Mouse (Mus musculus): ENCODE results near the gene Fgf13.

Gene Fgf13

DNA sequence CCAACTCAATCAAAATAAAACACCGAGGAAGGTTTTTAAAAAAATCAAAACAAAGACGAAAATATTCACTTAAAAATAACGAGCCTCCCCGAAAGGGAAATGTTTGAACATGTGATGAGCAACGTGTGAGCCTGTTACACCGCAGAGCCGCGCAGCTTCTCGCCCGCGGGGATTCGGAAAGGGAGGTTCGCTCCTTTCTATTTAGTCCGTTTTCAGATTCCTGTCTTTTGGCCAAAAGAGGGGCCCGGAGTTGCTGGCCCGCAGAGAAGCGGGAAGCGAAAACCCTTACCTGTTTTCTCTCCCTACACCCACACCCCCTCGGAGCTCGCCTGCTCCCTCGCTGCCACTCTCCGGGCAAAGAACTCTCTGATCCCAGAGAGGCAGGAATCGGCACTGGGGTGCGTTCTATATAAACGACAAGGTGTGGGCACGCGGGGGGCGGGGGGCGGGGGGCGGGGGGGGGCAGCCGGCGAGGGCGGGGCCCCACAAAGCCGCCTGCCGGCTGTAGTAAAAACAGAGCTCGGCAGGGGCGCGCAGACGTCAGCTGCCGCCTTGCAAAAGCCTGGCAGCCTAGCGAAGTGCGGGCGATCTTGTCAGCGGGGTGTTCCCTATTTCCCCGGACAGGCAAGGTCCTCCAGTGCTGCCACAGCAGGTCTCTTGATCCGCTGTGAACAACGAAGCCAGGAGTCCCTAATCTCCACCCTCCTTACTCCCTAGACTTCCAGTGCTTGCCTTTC is at the start of gene Fgf13:
TSS of gene Fgf13 (minus strand) at position 377 of the 737 bp plus-strand sequence.
- peak; percentile 6 to 36 for DNase-seq

DNA sequence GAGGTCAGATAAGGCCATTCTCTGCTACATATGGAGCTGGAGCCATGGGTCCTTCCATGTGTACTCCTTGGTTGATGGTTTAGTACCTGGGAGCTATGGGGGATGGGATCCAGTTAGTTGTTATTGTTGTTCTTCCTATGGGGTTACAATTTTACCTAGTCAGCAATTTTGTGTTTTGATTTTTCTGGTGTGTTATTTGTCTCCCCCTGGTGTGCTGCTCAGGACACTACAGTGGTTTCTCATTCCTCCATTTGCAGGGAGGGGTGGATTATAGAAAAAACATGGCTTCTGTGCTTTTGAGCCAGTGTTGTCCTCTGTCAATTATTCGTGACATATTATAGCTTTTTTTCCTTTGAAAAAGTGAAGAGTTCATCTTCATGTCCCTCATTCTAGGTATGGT is 38.7 kb upstream of the Fgf13 start:
- DNase-seq, result no peak

DNA sequence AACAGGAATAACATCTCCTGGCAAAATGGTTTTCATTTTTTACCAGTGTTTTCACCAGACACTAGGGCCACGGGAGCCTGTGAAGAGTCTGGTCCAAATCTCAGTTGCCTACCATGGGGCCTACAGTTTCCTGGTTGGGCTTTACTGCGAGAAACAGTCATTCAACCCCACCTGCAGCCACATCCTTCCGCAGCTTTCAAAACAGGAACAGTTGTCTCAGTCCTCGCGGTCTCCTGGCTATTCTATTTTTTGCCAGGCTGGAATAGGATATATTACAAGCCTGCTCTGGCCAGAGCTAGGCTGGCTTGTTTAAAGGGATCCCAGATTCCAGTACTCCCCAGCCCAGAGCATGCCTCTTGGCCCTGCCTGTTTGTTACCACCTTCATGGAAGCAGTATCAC is 21.2 kb upstream of the Fgf13 start:
- DNase-seq, result no peak

DNA sequence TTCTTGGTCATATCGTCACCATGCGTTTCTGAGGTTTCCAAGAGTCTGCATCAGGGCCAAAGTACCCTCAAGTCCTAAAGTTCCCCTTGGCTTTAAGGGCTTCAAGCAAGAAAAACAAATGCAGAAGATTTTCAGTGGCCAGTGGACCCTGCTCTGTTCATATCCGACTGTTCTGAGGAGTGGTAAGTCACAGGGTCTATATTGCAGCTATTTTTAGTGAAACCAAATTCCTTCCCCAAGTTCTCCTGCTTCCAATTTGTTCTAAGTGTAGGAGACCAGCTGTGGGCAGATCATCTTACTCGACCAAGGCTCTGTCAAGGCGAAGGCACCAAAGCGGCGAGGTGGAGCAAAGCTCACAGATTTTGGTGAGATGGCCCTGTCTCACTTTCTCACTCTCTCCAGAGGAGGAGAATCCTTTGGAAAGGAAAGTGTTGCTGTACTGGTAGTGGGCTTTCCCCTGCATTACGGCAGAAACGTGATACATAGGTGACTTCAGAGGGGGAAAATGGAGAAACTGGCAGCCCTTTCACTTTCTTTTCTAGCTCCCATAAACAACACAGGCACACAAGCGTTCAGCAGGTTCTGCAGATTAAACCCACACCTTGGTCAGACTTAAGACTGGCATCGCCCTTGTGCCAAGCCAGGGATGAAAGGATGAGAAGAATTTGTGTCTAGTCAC is 17.8 kb upstream of the Fgf13 start:
- DNase-seq, result no peak

DNA sequence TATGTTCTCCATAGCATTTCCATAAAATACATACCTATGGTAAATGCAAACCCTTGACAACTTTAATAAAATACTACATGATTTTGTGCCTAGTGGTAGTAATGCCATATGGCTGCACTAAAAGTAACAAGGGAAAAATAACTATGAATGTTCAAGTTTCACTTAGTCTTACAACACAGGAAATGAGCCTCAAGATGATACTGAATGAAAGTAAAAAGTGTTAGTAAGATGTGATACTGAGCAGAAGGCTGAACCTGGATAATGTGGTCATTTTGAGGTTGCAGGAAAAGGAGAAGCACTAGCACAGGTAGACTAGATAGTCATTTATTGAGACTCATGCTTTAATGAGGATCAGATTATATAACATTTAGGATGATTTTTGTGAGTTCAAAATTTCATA is 16.2 kb upstream of the Fgf13 start:
- DNase-seq, result no peak

DNA sequence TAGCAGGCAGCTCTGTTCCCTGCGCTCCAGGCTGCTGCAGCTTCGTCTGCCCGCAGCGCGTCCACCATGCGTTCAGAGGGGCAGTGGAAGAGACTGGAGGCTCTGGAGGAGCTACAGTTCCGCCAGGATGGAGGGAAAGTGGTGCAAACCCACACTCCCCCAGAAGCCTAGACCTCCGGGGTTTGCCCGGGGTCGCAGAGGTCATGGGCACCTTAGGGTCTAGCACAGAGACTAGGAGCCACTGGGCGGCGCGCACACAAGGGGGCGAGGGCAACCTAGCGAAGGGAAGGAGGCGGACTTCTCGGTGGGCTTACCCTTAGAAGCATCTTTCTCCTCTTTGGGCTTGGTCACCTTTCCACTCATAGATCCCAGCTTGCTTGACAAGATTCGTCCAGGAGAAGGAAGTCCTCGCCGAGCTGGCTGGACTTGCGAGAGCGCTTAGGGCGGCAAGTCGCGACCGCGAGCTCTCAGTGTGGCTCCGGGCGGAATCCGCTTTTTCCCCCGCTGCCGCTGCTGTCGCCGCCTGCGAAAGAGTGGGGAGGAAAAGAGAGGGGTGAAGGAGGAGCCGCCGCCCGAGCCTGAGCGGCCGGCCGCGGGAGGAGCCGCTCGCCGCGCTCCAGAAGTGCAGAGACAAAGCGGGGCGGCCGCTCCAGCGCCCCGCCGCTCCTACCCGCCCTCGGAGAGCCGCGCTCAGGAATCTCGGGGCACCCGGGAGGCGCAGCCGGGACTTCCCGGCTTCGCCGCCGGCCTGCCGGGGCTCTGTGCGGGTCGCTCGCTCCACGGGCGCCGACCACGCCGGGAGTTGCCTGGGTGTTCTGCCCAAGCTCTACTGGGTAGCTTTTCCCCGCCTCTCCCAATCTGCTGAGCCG is 811 bp downstream of the Fgf13 start:
- peak; percentile 26 to 46 for DNase-seq

DNA sequence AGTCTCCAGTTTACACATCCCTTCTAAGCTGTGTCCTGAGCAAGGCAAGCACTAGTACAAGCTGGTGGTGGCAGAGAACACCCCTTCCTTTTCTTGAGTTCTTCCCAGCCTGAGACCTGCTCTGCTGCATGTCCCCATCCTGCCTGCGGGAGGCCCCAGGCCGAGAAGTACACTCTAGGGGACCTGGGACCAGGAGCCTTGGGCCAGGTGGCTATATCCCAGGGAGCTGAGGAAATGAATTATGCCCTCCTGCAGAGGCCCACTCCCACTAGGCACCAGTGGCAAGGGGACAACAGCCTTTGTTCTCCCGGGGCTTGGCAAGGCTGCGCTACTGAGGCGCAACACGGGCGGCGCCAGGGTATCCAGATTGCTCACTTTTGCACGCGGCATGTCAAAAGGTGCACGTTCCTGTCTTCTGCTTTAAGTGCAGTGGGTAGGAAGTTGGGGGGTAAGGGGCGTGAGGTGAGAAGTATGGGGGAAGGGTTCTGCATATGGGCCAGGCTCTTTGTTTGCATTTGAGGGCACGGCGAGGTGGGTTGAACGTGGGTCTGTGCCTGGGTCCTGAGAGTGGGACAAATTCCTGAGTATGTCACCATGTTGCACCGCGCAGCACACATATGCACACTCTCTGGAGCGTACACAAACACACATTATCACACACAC is 1.7 kb downstream of the Fgf13 start:
- peak; percentile 2 to 4 for DNase-seq

DNA sequence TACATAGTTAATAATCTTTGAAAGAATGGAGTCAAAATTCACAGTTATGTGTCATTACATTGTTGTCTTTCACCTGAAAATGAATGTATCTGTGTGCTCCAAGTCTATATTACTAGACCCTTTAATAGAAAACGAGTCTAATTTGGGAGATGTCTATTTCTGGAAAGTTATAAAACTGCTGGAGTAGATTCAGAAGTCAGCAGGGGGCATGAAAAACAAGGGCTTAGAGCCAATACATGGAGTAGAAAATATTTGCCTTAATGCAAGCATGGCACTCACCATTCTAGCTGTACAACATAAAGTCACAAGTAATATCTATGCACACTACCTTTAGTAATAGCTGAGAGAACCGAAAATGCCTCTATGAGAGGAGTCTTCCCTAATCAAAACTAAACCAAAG is 19.9 kb downstream of the Fgf13 start:
- DNase-seq, result no peak

DNA sequence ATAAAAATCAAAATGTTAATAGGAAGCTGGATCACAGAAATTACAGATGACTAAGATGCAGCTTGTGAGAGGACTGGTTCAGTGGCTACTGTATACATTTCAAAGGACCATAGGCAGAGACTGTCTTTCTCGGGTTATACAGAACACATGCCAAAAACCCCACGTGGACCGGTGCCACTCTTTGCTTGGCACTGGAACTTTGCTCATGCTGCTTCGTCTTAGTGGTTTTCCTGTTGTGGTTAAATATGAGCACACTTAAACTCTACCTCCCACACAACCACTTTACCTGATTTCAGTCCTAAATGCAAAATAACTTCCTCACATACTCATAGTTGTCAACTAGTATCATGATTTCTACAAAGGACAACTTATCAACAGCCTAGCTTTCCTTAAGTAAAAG is 59.6 kb downstream of the Fgf13 start:
- no peak for DNase-seq

DNA sequence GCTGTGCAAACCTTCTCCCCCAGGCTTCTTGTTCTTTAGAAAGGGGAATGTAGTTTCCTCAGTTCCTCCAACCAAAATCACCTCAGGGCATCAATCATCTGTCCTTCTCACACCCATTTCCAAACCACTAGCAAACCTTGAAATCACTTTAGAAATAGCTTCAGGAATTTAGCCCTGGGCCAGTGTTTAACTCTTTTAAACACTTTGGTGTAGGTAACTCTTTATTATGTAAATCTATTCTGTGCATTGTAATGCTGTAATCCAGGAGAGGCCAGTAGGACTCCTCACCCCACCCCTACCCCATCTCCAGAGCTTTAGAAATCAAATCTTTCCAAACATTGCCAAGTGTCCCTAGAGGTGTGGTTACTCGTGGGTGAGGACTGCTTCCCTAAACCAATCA is 74.5 kb downstream of the Fgf13 start:
- DNase-seq, result no peak

DNA sequence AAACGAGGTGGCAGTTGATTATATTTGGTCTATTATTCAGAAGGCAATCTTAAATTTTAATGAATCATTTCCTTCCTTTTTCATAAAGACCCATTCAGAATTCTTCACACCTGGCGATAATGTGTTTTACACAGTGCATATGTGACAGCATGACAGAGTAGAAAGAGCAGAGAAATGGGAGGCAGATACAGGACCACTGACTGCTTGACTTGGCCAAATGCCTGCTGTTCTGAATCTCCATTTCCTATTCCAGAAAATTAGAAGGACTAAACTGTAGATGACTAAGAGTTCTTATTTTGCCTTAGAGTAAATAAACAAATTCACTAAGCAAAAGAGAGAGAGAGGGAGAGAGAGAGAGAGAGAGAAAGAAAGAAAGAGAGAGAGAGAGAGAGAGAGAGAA is 82.4 kb downstream of the Fgf13 start:
- no peak for DNase-seq

DNA sequence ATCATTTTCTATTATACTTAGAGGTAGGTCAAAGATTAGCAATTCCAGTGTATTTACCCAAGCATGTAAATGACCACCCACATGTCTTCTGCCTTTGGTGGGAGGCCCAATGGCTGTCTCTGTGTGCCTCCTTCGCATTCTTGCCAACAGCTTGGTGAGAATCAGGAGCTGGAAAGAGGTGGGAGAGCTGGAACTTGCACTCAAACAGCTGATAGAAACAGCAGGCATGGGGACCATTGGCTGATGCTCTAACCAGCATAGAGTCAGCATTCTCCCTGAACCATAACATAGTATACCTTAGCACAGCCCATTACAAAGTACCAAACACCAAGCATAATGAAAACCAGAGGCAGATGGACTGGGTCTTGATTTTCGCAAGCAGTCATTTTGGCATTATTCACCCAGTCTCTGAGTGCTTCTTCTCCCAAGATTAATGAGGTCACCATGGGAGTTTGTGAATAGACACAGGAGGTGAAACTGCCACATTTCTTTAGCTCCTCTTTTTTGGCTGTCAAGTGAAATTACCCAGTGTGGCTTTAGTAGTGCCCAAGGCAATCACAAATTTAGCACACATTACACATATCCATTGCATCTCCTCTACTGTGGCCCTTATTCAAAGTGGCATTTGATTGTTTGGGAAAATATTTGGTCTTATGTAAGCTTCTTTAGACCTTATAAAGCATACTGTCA is 165.1 kb downstream of the Fgf13 start:
- DNase-seq, result no peak

DNA sequence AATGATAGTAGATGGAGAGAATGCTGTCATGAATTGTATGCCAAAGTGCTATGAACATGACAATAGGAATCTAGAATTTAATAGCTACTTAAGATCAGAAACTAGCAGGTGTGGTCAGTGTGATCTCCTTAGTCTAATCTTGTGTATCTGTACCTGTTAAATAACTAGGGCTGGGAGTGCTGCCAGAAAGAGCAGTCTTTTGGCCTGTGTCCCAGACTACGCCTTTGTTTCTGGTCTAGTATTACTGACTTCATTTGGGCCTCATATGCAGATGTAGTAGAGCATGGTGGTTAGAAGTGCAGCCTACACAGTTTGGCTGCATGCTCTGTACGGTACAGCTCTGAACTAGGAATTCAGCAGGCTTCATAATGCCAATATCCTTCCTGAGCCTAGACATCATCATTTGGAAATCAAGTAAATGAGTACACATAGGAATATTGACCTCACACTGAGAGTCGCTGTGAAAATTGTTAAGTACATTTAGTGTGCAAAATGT is 276.9 kb downstream of the Fgf13 start:
- DNase-seq, result no peak

DNA sequence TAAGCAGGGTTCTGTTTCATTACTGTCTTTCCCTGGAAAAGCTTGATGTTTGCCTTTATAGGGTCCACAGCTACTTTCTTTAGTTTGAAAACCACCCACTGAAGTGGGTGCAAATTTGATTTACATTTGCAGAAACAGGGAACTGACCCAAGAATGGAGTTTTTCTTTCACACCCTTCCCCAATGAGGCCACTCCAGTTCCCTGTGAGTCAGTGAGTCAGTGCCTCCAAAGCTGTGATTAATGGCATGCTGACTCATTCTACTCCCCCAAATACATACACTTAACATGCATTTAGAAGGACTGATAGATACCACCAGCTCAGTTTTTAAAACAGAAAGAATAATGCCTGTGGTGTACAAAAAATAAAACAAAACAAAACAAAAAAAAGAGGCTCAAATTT is 316.3 kb downstream of the Fgf13 start:
- no peak for DNase-seq

DNA sequence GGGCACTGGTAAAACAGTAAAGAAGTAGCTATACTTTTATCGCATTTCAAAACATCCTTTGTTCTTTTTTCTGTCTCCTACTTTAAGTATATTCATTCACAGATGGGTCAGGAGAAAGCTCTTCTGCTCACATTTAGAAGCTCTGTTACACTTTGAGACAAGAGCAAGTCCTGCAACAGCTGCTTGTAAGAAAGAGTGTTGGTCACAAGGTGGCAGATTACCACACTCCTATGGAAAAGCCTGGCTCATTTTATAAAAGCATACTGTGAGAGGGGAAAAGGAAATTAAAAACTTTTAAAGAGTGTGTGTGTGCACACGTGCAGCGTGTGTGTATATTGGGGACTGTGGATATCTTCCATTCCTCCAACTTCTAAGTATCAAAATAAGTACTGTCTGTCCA is 324.1 kb downstream of the Fgf13 start:
- no peak for DNase-seq

DNA sequence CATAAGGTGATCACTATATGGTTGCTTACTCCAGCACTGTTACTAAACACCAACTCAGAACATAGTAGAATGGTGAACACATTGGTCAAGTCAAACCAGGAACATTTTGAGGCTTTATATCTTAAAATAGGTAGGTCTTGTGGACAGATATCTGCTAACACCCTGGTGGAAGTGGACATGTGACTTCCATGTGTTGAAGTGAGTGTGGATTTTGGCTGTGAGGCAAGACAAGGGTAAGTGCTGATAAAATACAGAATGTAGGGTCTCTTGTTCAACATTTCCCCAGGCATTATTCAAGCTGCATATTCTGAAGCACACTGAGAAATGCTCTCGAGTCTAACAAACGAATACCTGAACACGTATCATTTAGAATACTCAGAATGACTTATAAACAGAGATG is 324.7 kb downstream of the Fgf13 start:
- no peak for DNase-seq

DNA sequence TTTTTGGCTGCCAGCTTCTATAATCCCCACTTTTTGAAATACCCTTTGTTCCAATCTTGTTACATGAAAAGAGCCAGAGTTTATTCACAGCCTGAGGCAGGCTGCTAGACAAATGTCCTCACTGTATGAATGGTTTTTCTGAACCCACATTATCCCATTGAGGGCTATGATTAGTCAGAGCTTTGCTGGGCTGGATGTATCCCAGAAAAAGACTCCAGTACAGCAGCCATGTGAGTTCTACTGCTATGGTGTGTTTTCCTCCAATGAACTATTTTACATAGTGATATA is 326.5 kb downstream of the Fgf13 start:
- DNase-seq, result no peak

DNA sequence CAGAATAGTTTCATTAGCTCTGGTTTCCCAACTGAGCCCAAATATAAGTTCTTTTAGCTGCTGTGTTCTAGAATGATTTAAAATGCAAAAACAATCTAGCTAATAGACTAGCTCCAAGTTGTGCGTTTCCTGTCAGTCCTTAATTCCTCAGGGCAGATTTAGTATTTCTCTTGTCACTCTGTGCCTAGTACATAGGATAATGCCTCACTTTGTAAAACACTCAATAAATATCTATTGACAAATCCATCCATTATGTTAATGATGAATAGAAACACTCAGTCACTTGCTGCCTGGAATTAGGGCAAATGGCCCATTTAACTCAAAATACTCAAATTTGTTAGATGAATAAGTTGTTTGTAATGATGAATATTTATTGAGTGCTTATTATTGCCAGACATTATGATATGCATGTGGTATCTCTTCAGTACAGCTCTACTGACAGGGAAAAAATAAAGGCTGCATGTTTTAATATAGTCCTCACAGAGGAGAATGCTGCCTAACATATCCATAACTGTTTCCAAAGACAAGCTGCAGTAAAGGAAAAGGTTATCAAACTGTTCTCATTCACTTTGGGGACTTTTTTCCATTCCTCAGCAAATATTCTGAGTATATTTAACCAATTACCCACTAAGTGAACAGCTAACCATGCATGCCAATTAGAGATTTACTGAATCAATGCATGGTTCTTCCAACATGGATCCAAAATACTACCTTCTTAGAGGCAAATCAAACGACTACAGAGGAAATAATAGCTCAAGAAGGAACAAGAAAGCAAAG is 327.0 kb downstream of the Fgf13 start:
- DNase-seq, result no peak

DNA sequence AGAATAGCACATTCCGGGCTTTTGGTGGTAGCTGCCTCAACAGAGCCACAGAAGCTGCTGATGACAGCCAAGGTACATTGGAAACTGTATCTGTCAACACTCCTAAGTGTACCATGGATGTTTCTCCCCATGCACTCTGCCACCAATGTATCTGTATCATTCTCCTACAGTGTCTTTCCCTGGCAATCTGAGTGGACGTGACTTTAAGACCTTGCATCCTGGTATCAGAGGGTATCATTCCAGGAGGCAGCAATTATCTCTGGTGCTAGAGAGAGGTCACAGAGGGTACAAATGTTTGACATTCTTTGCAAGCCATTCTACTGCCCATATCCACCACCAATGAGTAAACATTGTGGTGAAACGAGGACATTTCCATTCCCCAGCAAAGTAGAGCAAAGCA is 347.2 kb downstream of the Fgf13 start:
- no peak for DNase-seq

DNA sequence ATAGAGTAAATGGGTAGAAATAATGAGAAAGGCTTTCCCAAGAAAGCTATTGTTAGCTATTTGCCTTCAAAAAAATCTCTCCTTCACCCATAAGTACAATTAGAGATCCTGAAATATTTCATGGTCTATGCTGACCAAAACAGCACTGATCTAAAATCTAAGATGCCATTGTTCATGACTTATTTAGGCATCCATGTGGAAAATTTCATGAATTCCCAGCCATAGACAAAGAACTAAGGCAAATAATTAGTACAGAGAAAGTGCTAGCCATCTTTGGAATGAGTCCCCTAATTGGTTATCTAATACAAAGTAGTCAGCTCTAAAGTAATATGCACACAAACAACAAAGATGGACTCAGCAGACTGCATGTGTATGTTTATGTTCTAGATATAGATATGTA is 366.7 kb downstream of the Fgf13 start:
- DNase-seq, result no peak

DNA sequence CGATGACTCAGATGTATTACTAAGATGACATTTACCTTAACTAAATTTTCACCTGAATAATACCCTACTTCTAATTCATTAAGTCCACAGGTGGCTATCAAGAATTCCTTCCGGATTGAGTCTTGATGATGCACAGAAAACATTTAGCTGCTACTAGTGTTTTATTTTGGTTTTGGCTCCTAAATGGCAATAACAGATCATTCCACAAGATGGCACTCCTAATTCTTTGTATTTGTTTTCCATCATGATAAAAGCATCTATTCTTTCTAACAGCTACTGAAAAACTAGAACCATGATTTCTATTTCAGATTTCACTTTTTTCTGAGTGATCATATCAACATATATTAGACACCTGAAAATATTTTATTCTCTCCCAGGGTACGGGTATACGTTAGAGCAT is 373.7 kb downstream of the Fgf13 start:
- DNase-seq, result no peak

DNA sequence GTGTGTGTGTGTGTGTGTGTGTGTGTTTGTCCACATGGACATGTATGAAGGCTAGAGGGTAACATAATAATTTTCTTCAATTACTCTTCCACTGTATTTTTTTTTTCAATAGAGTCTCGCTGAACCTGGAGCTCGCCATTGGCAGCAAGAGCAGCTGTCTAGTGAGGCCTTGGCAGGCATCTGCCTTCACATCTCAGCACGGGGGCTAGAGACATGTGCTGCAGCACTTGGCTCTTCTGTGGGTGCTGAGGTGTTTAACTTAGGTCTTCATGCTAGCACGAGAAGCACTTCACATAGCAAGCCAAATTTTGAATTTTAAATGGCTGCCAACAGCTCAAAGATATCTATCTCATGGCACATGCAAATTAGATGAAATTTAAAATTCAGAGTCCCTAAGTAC is 380.9 kb downstream of the Fgf13 start:
- no peak for DNase-seq

All from kidney, postnatal 4 days (tissue).